ENCODE assay signal across 8 mouse cellular contexts in genomic region chr4:116017300-116017901, GRCm38 (mm10). TPM values are rescaled to one million over a fixed set of nuclear protein-coding genes. Genes with fewer than 3 reads are reported as not detected.
A peak's percentile ranks its signal among the peaks of the same experiment; 100 is the strongest.
DNase-seq lines count a peak whose midpoint lies in the region; ATAC-seq lines count a peak whose summit lies in the region.

No protein-coding gene starts in this region.

- DNase-seq in layer of hippocampus, adult 11-12 months (ENCODE audit: low spot score): peak; percentile 66
- no peak for DNase-seq in layer of hippocampus, adult 9-10 months (ENCODE audit: low spot score)
- peak; percentile 18 to 36 for DNase-seq in heart, adult 9 months (ENCODE audit: low spot score in 2 of 2)
- peak; percentile 92 for DNase-seq in kidney, adult 9 months
- DNase-seq in liver: peak; percentile 60
- peak; percentile 60 for DNase-seq in spleen, postnatal 36 days (ENCODE audit: low spot score in 2 of 2)

- WGBS in embryonic facial prominence, embryonic 12.5 days: under 1% methylated on average over 59 of the region's 60 CpGs

- no peak overlapping the region for H3K27ac ChIP-seq in embryonic facial prominence, embryonic 12.5 days

- no peaks in the 10 kb centered on the region; the same call in 1 of the 2 replicates for H3K4me1 ChIP-seq in embryonic facial prominence, embryonic 12.5 days

- peak overlapping the region; percentile 94 for H3K4me2 ChIP-seq in embryonic facial prominence, embryonic 12.5 days (replicated peaks)

- peak overlapping the region; percentile 45 for H3K9ac ChIP-seq in embryonic facial prominence, embryonic 12.5 days

- H3K27me3 ChIP-seq in embryonic facial prominence, embryonic 12.5 days: peaks cover 62% of the 10 kb centered on the region

- H3K9me3 ChIP-seq in embryonic facial prominence, embryonic 12.5 days: no peaks in the 10 kb centered on the region

- ATAC-seq in embryonic facial prominence, embryonic 12.5 days (ENCODE audit: insufficient number of reproducible peaks, insufficient read depth, low FRiP score, low TSS enrichment): peak; percentile 78
- ATAC-seq in monocyte, adult 5-6 weeks (replicated peaks; ENCODE audit: insufficient number of reproducible peaks, low FRiP score, low TSS enrichment, poor library complexity, severe bottlenecking): peak; percentile 62; the same call in 1 of the 2 replicates

- H3K36me3 ChIP-seq in embryonic facial prominence, embryonic 12.5 days: no peaks in the 10 kb centered on the region

- H3K4me3 ChIP-seq in embryonic facial prominence, embryonic 12.5 days: peak overlapping the region; percentile 48

RNA-seq across cellular contexts. Expression of gene Faah, which starts 0.3 kb away (rescaled TPM):
- 2.8 and 3.3 TPM in 2 replicates for polyA plus RNA-seq in embryonic facial prominence, embryonic 12.5 days (2016; fragmentation: Nextera tagmentation; extraction: Ambion mirVana)
- 5.3 to 9.1 TPM (median 6.8 TPM) in 3 replicates for total RNA-seq in monocyte, adult 5-6 weeks (2017)

RNA-seq across cellular contexts. Expression of gene Nsun4, which starts 36.3 kb away (rescaled TPM):
- 19.9 and 20.6 TPM in 2 replicates for polyA plus RNA-seq in embryonic facial prominence, embryonic 12.5 days (2016; fragmentation: Nextera tagmentation; extraction: Ambion mirVana)
- 19.5 to 41.1 TPM (median 19.5 TPM) in 3 replicates for total RNA-seq in monocyte, adult 5-6 weeks (2017)

RNA-seq across cellular contexts. Expression of gene Uqcrh, which starts 57.5 kb away (rescaled TPM):
- 407 and 442 TPM in 2 replicates for polyA plus RNA-seq in embryonic facial prominence, embryonic 12.5 days (2016; fragmentation: Nextera tagmentation; extraction: Ambion mirVana)
- total RNA-seq in monocyte, adult 5-6 weeks (2017): 438 to 562 TPM (median 516 TPM) in 3 replicates

RNA-seq across cellular contexts. Expression of gene Lrrc41, which starts 57.7 kb away (rescaled TPM):
- 80.8 and 83.3 TPM in 2 replicates for polyA plus RNA-seq in embryonic facial prominence, embryonic 12.5 days (2016; fragmentation: Nextera tagmentation; extraction: Ambion mirVana)
- 5.2 to 13.2 TPM (median 8.6 TPM) in 3 replicates for total RNA-seq in monocyte, adult 5-6 weeks (2017)
